Mouse (Mus musculus) intestine, postnatal 0 days (tissue): Measurements from ENCODE around the gene Supt6. TPM values are rescaled to one million over a fixed set of nuclear protein-coding genes. Genes with fewer than 3 reads are reported as not detected.

Experiments used
- ATAC-seq: fragments of 200-750 bp; cut with Nextera tagmentation; 2 replicates; pipeline ENCODE4 v1.8.0; 2017; ENCODE audit warnings: mild to moderate bottlenecking, moderate TSS enrichment, moderate library complexity
- H3K27ac ChIP-seq: fragments of 300-500 bp; sonication (generic); 2 replicates; pipeline ENCODE4 v1.5.1; 2014; ENCODE audit warnings: mild to moderate bottlenecking, low read depth, low read length, moderate library complexity
- H3K27me3 ChIP-seq: fragments of 300-500 bp; sonication (generic); replicated peaks from 2 replicates; pipeline ENCODE4 v1.6.1; 2014; ENCODE audit warnings: low read length, mixed read lengths; ENCODE audit not compliant: control insufficient read depth, insufficient read depth
- H3K36me3 ChIP-seq: fragments of 300-500 bp; sonication (generic); 2 replicates; pipeline ENCODE4 v1.6.1; 2014; ENCODE audit warnings: mild to moderate bottlenecking, moderate library complexity; ENCODE audit not compliant: control insufficient read depth, insufficient read depth
- H3K4me1 ChIP-seq: fragments of 300-500 bp; sonication (generic); replicated peaks from 2 replicates; pipeline ENCODE4 v1.6.1; 2014; ENCODE audit warnings: antibody characterized with exemption, low read length, mixed read lengths; ENCODE audit not compliant: control insufficient read depth, insufficient read depth
- H3K4me2 ChIP-seq: fragments of 300-500 bp; sonication (generic); replicated peaks from 2 replicates; pipeline ENCODE4 v1.6.1; 2014; ENCODE audit warnings: low read depth, mild to moderate bottlenecking, moderate library complexity
- H3K4me3 ChIP-seq: fragments of 300-500 bp; sonication (generic); 2 replicates; pipeline ENCODE4 v1.5.1; 2014; ENCODE audit warnings: low read depth, low read length
- H3K9ac ChIP-seq: fragments of 300-500 bp; sonication (generic); 2 replicates; pipeline ENCODE4 v1.6.1; 2014; ENCODE audit warnings: mild to moderate bottlenecking, low read depth, low read length
- H3K9me3 ChIP-seq: fragments of 300-500 bp; sonication (generic); 2 replicates; pipeline ENCODE4 v1.6.1; 2016; ENCODE audit warnings: mixed run types; ENCODE audit not compliant: control insufficient read depth
- CTCF ChIP-seq: sonication (generic); IDR thresholded peaks from 2 replicates; pipeline ENCODE4 v1.5.1; 2016; ENCODE audit warnings: low read depth, mild to moderate bottlenecking, control low read depth, antibody characterized with exemption, moderate library complexity
- WGBS: fragments of 180-500 bp; shearing (Covaris S2); extraction: QIAGEN DNeasy Blood & Tissue Kit; methylation state at CpG from one replicate; pipeline ENCODE4 v1.1.7; 2014; 5-methylcytosine and 5-hydroxymethylcytosine counted together
- polyA plus RNA-seq: library from polyadenylated mRNA; unstranded; fragments of >200 nt; fragmentation: Nextera tagmentation; extraction: Ambion mirVana; gene quantifications from 2 replicates; pipeline ENCODE4 v1.2.1, GENCODE M21; 2015

Supt6 gene
- polyA plus RNA-seq, 1 experiment from 2014 or later: 8.8 TPM

GRCm38 (mm10) chr11:78176905-78177331, 68.9 kb downstream of the Supt6 start:
- H3K27me3 ChIP-seq: no peaks in the 10 kb centered on the region
- peaks cover 19% of the 10 kb centered on the region for H3K36me3 ChIP-seq
- peak overlapping the region; percentile 35 for H3K9ac ChIP-seq
- ATAC-seq: no peak
- H3K4me2 ChIP-seq: peak overlapping the region; percentile 94
- under 1% methylated on average over 23 of the region's 23 CpGs for WGBS
- no peaks in the 10 kb centered on the region for H3K4me1 ChIP-seq
- TF ChIP-seq CTCF: no peak
- H3K9me3 ChIP-seq: no peaks in the 10 kb centered on the region
- peak overlapping the region; percentile 92 for H3K27ac ChIP-seq
- H3K4me3 ChIP-seq: peak overlapping the region; percentile 69

- no peaks in the 10 kb centered on the region for H3K4me1 ChIP-seq
- H3K4me2 ChIP-seq: peak within 1 kb of the TSS; percentile 94
- H3K27me3 ChIP-seq: no peaks in the 10 kb centered on the region
- peak within 1 kb of the TSS; percentile 92 for H3K27ac ChIP-seq
- peak within 1 kb of the TSS; percentile 69 for H3K4me3 ChIP-seq
- H3K9me3 ChIP-seq: no peaks in the 10 kb centered on the region
- WGBS: under 1% methylated on average over 32 of the region's 32 CpGs
- TF ChIP-seq CTCF: no peak
- ATAC-seq: peak; percentile 65
- H3K9ac ChIP-seq: peak within 1 kb of the TSS; percentile 35
- peaks cover 19% of the 10 kb centered on the region for H3K36me3 ChIP-seq
Observed at GRCm38 (mm10) chr11:78176402-78176862, 69.4 kb downstream of the Supt6 start, which contains the start of the genes Nek8 and Tlcd1. Gene Nek8, minus strand, starts transcription at chr11:78176675. Gene Tlcd1, plus strand, starts transcription at chr11:78176711.

- peak overlapping the region; percentile 35; the same call in 1 of the 2 replicates for H3K9ac ChIP-seq
Observed at GRCm38 (mm10) chr11:78175771-78176401, 69.9 kb downstream of the Supt6 start.

GRCm38 (mm10) chr11:78174506-78174905, 71.3 kb downstream of the Supt6 start:
- no peak overlapping the region for H3K9ac ChIP-seq
- no peak for TF ChIP-seq CTCF
- no peaks in the 10 kb centered on the region for H3K4me1 ChIP-seq
- H3K27ac ChIP-seq: no peak overlapping the region
- ATAC-seq: no peak
- peaks cover 6% of the 10 kb centered on the region; the same call in 1 of the 2 replicates for H3K36me3 ChIP-seq
- no peaks in the 10 kb centered on the region for H3K27me3 ChIP-seq
- 95% methylated on average over 3 of the region's 3 CpGs for whole genome bisulfite sequencing
- H3K9me3 ChIP-seq: no peaks in the 10 kb centered on the region
- no peak overlapping the region for H3K4me2 ChIP-seq
- no peak overlapping the region for H3K4me3 ChIP-seq

More at GRCm38 (mm10) chr11:78175771-78176401, 69.9 kb downstream of the Supt6 start:
- Histone ChIP-seq H3K4me2 (peak overlapping the region; percentile 94), H3K4me1 (no peaks in the 10 kb centered on the region), H3K36me3 (peaks cover 19% of the 10 kb centered on the region), H3K4me3 (peak overlapping the region; percentile 69), H3K9me3 (no peaks in the 10 kb centered on the region), H3K27me3 (no peaks in the 10 kb centered on the region), H3K27ac (peak overlapping the region; percentile 92)
- no peak for ATAC-seq
- peak; percentile 33 for TF ChIP-seq CTCF
- WGBS: under 1% methylated on average over 9 of the region's 10 CpGs

- Histone ChIP-seq H3K9ac (no peak overlapping the region), H3K4me3 (no peak overlapping the region), H3K27ac (no peak overlapping the region), H3K4me2 (no peak overlapping the region), H3K36me3 (0 out of 2 replicates have a peak, but pooled peaks cover 4% of the 10 kb centered on the region), H3K4me1 (no peaks in the 10 kb centered on the region; the same call in 1 of the 2 replicates), H3K9me3 (no peaks in the 10 kb centered on the region), H3K27me3 (no peaks in the 10 kb centered on the region)
- no peak for TF ChIP-seq CTCF
- WGBS: 68% methylated on average over 19 of the region's 19 CpGs
- ATAC-seq: no peak
Observed at GRCm38 (mm10) chr11:78172748-78173383, 72.9 kb downstream of the Supt6 start.

GRCm38 (mm10) chr11:78172034-78172747, 73.6 kb downstream of the Supt6 start:
- H3K36me3 ChIP-seq: 0 out of 2 replicates have a peak, but pooled peaks cover 4% of the 10 kb centered on the region

More at GRCm38 (mm10) chr11:78172034-78172747, 73.6 kb downstream of the Supt6 start:
- TF ChIP-seq CTCF: peak; percentile 63
- H3K27ac ChIP-seq: no peak overlapping the region
- H3K9me3 ChIP-seq: no peaks in the 10 kb centered on the region
- no peak overlapping the region for H3K9ac ChIP-seq
- H3K4me1 ChIP-seq: no peaks in the 10 kb centered on the region; the same call in 1 of the 2 replicates
- no peak overlapping the region for H3K4me3 ChIP-seq
- WGBS: 74% methylated on average over 16 of the region's 16 CpGs
- H3K27me3 ChIP-seq: no peaks in the 10 kb centered on the region
- no peak for ATAC-seq
- no peak overlapping the region for H3K4me2 ChIP-seq
